Mouse (Mus musculus) layer of hippocampus, adult 2 months (tissue): ENCODE data around the gene Med10. TPM values are rescaled to one million over a fixed set of nuclear protein-coding genes. Genes with fewer than 3 reads are reported as not detected.

Experiments used
- DNase-seq, 2 experiments: peaks; one replicate each; pipeline ENCODE4 v3.0.0; 2022; ENCODE audit warnings: low spot score in 2 of 2
- H3K27ac ChIP-seq: fragments of 200-600 bp; 2 replicates; pipeline ENCODE4 v1.8.1; 2022
- H3K4me3 ChIP-seq: fragments of 200-600 bp; 2 replicates; pipeline ENCODE4 v1.8.1; 2022; ENCODE audit warnings: mild to moderate bottlenecking
- CTCF ChIP-seq: fragments of 200-600 bp; conservative IDR thresholded peaks from 2 replicates; pipeline ENCODE4 v1.8.1; 2022; ENCODE audit warnings: antibody characterized with exemption, mild to moderate bottlenecking, moderate library complexity
- long read RNA-seq, 2 experiments: library from polyadenylated mRNA; stranded (forward); transcript quantifications; one replicate each; pipeline ENCODE4 v2.0.0; 2021; ENCODE audit warnings: borderline mapping rate in 2 of 2
- total RNA-seq, 2 experiments: library from RNA; stranded (reverse); gene quantifications; 2 replicates each; pipeline ENCODE4 v1.2.3; 2021

Gene Med10
- total RNA-seq = 10 to 100 TPM; 58.0 to 61.4 TPM
- long read RNA-seq, experiment 1, transcript Med10-201 (4 exons, 913 nt) = major isoform, 34 of 48 reads
- long read RNA-seq, experiment 1, partial matches to known transcripts = 0 of 48 reads
- long read RNA-seq, experiment 1, other reads (novel, unspliced or antisense) = 10 of 48 reads
- long read RNA-seq, experiment 2, transcript Med10-201 (4 exons, 913 nt) = major isoform, 44 of 57 reads
- long read RNA-seq, experiment 2, partial matches to known transcripts = 1 of 57 reads
- long read RNA-seq, experiment 2, other reads (novel, unspliced or antisense) = 10 of 57 reads

- no peak for DNase-seq
- no peak within 1 kb of the TSS for H3K27ac ChIP-seq
- H3K4me3 ChIP-seq = no peak within 1 kb of the TSS
- TF ChIP-seq CTCF = no peak
Measured at GRCm38 (mm10) chr13:69802095-69802494, at the start of gene Med10. Gene Med10, plus strand, starts transcription at chr13:69802395.

GRCm38 (mm10) chr13:69752875-69753274 is 49.3 kb upstream of the Med10 start:
- no peak for DNase-seq
- H3K4me3 ChIP-seq = no peak overlapping the region
- no peak for TF ChIP-seq CTCF
- H3K27ac ChIP-seq = no peak overlapping the region

GRCm38 (mm10) chr13:69758979-69759378 is 43.2 kb upstream of the Med10 start:
- TF ChIP-seq CTCF = no peak
- no peak overlapping the region for H3K27ac ChIP-seq
- no peak for DNase-seq
- no peak overlapping the region for H3K4me3 ChIP-seq

GRCm38 (mm10) chr13:69761393-69761792 is 40.8 kb upstream of the Med10 start:
- Histone ChIP-seq H3K27ac (peak overlapping the region; percentile 73), H3K4me3 (no peak overlapping the region)
- DNase-seq = peak; percentile 86 to 89
- TF ChIP-seq CTCF = no peak

GRCm38 (mm10) chr13:69764646-69765045 is 37.5 kb upstream of the Med10 start:
- no peak overlapping the region for H3K4me3 ChIP-seq
- peak overlapping the region; percentile 25; the same call in 1 of the 2 replicates for H3K27ac ChIP-seq
- DNase-seq = peak; percentile 27 to 28
- TF ChIP-seq CTCF = no peak

- DNase-seq = no peak
- TF ChIP-seq CTCF = no peak
Measured at GRCm38 (mm10) chr13:69768152-69768551, 34.0 kb upstream of the Med10 start.

GRCm38 (mm10) chr13:69770538-69771456 is 31.4 kb upstream of the Med10 start:
- no peak for DNase-seq
- no peak overlapping the region for H3K4me3 ChIP-seq
- H3K27ac ChIP-seq = no peak overlapping the region
- TF ChIP-seq CTCF = no peak

More at GRCm38 (mm10) chr13:69768152-69768551, 34.0 kb upstream of the Med10 start:
- no peak overlapping the region for H3K4me3 ChIP-seq
- no peak overlapping the region for H3K27ac ChIP-seq

- DNase-seq = no peak
- TF ChIP-seq CTCF = no peak
- no peak overlapping the region for H3K4me3 ChIP-seq
- no peak overlapping the region for H3K27ac ChIP-seq
Measured at GRCm38 (mm10) chr13:69772358-69772757, 29.8 kb upstream of the Med10 start.

- Histone ChIP-seq H3K4me3 (peak overlapping the region; percentile 31), H3K27ac (peak overlapping the region; percentile 68)
- peak; percentile 43 to 73 for DNase-seq
- no peak for TF ChIP-seq CTCF
Measured at GRCm38 (mm10) chr13:69778221-69778620, 24.0 kb upstream of the Med10 start.

GRCm38 (mm10) chr13:69788704-69789103 is 13.5 kb upstream of the Med10 start:
- no peak for TF ChIP-seq CTCF
- DNase-seq = no peak
- no peak overlapping the region for H3K4me3 ChIP-seq
- H3K27ac ChIP-seq = no peak overlapping the region

GRCm38 (mm10) chr13:69791814-69792213 is 10.4 kb upstream of the Med10 start:
- no peak for TF ChIP-seq CTCF
- H3K27ac ChIP-seq = no peak overlapping the region
- no peak for DNase-seq
- no peak overlapping the region for H3K4me3 ChIP-seq

GRCm38 (mm10) chr13:69792541-69793009 is 9.6 kb upstream of the Med10 start:
- TF ChIP-seq CTCF = no peak
- no peak for DNase-seq
- no peak overlapping the region for H3K4me3 ChIP-seq
- H3K27ac ChIP-seq = no peak overlapping the region

GRCm38 (mm10) chr13:69794808-69795207 is 7.4 kb upstream of the Med10 start:
- no peak for DNase-seq
- no peak overlapping the region for H3K27ac ChIP-seq
- TF ChIP-seq CTCF = no peak
- H3K4me3 ChIP-seq = no peak overlapping the region
